Mouse (Mus musculus): ENCODE measurements around the gene Ep400. TPM values are rescaled to one million over a fixed set of nuclear protein-coding genes. Genes with fewer than 3 reads are reported as not detected.
A peak's percentile ranks its signal among the peaks of the same experiment; 100 is the strongest.
"Not testable (repeated sequence)": the region's sequence is repeated elsewhere in the genome, so short reads cannot be mapped to it uniquely, and the experiment has no call there.

Ep400 gene
- total and polyA plus RNA-seq, 3 experiments = 18.4 to 32.6 (median 31.4) TPM

DNA sequence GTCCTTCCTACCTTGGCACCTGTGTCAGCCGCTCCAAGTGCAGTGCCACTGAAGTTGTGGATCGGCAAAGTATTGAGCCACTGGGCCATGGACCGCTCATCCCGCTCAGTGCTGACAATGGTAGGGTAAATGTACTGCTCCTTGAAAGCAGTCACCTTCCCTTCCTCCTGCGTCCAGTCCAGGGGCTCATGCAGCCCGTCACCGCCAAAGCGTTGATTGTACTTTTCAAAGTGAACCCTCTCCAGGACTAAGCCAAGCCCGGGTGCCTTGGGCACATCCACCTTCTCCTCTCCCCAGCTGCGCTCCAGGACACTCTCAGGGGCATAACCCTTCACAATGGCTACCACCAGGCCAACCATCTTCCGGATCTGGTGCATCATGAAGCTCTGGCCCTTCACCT lies 4.0 kb upstream of the Ep400 start:
- Histone ChIP-seq H3K9ac (ENCODE audit: low read depth, low read length) (no peak overlapping the region), H3K27me3 (ENCODE audit: control insufficient read depth, insufficient read depth, low read length) (no peaks in the 10 kb centered on the region), H3K36me3 (ENCODE audit: control insufficient read depth, insufficient read depth, low read length) (no peaks in the 10 kb centered on the region), H3K79me2 (replicated peaks; ENCODE audit: control insufficient read depth, insufficient read depth, low read length) (no peaks in the 10 kb centered on the region; the same call in 1 of the 2 replicates), H3K4me3 (no peak overlapping the region), H3K4me1 (ENCODE audit: control insufficient read depth, insufficient read depth, low read length) (peaks cover under 1% of the 10 kb centered on the region), H3K27ac (no peak overlapping the region)
- DNase-seq = no peak
- intact Hi-C loops (cut with DNase I) = loop anchor here (5.0 kb wide), 1 partner anchor 148 kb away; no protein-coding TSS in a partner anchor
- 88% methylated on average over 11 of the region's 11 CpGs for WGBS
- TF ChIP-seq CTCF (IDR thresholded peaks at IDR 0.05) (no peak), EP300 (IDR thresholded peaks at IDR 0.05; ENCODE audit: insufficient read depth, low read depth, low read length) (no peak), POLR2A (IDR thresholded peaks at IDR 0.05; ENCODE audit: insufficient read depth, low read depth, low read length) (no peak)

DNA sequence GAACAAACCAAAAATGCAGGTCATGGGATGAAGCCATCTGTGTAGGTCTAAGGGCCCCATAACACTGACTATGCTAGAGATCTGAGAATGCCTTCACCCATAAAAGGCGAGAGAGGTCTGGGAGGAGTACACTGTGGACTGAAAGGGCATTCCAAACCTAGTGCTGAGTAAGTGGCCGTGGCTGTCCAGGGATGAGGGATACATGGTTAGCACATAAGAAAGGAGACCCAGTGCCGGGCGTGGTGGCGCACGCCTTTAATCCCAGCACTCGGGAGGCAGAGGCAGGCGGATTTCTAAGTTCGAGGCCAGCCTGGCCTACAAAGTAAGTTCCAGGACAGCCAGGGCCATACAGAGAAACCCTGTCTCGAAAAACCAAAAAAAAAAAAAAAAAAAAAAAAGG lies 2.4 kb upstream of the Ep400 start:
- not testable (repeated sequence) for H3K79me2 ChIP-seq (replicated peaks; ENCODE audit: control insufficient read depth, insufficient read depth, low read length); H3K27ac ChIP-seq; H3K27me3 ChIP-seq (ENCODE audit: control insufficient read depth, insufficient read depth, low read length); H3K4me1 ChIP-seq (ENCODE audit: control insufficient read depth, insufficient read depth, low read length); H3K36me3 ChIP-seq (ENCODE audit: control insufficient read depth, insufficient read depth, low read length); DNase-seq; H3K4me3 ChIP-seq; H3K9ac ChIP-seq (ENCODE audit: low read depth, low read length)
- 94% methylated on average over 9 of the region's 10 CpGs for WGBS
- intact Hi-C loops (cut with DNase I) = loop anchor here (5.0 kb wide), 1 partner anchor 149 kb away; no protein-coding TSS in a partner anchor

DNA sequence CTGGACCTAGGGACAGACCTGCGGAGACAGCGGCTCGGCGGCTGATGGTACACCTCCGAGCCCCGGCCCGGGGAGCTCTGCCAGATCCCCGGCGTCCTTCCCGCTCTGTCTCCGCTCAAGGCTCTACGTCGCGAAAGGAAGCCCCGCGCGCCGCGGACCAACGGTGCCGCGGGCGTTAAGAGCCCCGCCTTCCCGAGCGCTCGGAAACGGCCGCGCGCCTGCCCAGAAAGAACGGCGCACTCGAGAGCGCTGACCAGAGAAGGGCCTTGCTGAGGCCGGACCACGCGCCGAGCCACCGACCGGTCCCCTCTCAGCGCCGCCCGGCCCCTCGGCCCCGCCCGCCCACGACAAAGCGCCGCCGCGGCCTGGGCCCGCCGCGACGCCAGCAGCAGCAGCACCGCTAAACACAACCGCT lies 479 bp downstream of the Ep400 start:
- Histone ChIP-seq H3K9ac (ENCODE audit: low read depth, low read length) (peak overlapping the region; percentile 98), H3K36me3 (ENCODE audit: control insufficient read depth, insufficient read depth, low read length) (peaks cover 6% of the 10 kb centered on the region), H3K27ac (peak overlapping the region; percentile 87), H3K79me2 (replicated peaks; ENCODE audit: control insufficient read depth, insufficient read depth, low read length) (peaks cover 9% of the 10 kb centered on the region), H3K4me3 (peak overlapping the region; percentile 99), H3K27me3 (ENCODE audit: control insufficient read depth, insufficient read depth, low read length) (no peaks in the 10 kb centered on the region), H3K4me1 (ENCODE audit: control insufficient read depth, insufficient read depth, low read length) (peaks cover 2% of the 10 kb centered on the region)
- TF ChIP-seq POLR2A (IDR thresholded peaks at IDR 0.05; ENCODE audit: insufficient read depth, low read depth, low read length) = no peak
- TF ChIP-seq CTCF (IDR thresholded peaks at IDR 0.05) = no peak
- TF ChIP-seq EP300 (IDR thresholded peaks at IDR 0.05; ENCODE audit: insufficient read depth, low read depth, low read length) = no peak
- intact Hi-C loops (cut with DNase I) = loop anchor here (2.0 to 5.0 kb wide), 2 partner anchors 39 to 152 kb away; no protein-coding TSS in a partner anchor
- DNase-seq = no peak
- under 1% methylated on average over 55 of the region's 58 CpGs for WGBS

DNA sequence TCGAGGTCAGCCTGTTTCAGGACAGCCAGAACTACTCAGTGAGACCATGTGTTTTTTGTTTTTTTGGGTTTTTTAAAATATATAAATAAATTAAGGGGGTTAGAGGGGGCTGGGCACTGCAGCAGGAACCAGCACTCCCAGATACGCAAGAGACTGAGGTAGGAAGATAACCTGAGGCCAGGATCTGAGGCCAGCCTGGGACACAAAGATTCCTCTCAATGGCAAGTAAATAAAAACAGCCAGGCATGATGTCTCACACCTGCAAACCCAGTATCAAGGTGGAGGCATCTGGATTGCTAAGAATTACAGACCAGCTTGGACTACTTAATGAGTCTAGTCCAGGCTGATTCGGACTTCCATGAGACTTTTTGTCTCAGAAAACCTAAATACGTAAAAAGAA lies 1.2 kb downstream of the Ep400 start:
- Histone ChIP-seq H3K4me3 (peak overlapping the region; percentile 15), H3K9ac (ENCODE audit: low read depth, low read length) (0 out of 2 replicates have a peak overlapping the region, but pooled peaks have one; percentile 9), H3K27me3 (ENCODE audit: control insufficient read depth, insufficient read depth, low read length) (no peaks in the 10 kb centered on the region), H3K79me2 (replicated peaks; ENCODE audit: control insufficient read depth, insufficient read depth, low read length) (peaks cover 12% of the 10 kb centered on the region), H3K36me3 (ENCODE audit: control insufficient read depth, insufficient read depth, low read length) (peaks cover 6% of the 10 kb centered on the region), H3K27ac (no peak overlapping the region), H3K4me1 (ENCODE audit: control insufficient read depth, insufficient read depth, low read length) (peaks cover 2% of the 10 kb centered on the region)
- intact Hi-C loops (cut with DNase I) = no loop called here
- TF ChIP-seq EP300 (IDR thresholded peaks at IDR 0.05; ENCODE audit: insufficient read depth, low read depth, low read length) (no peak), CTCF (IDR thresholded peaks at IDR 0.05) (no peak), POLR2A (IDR thresholded peaks at IDR 0.05; ENCODE audit: insufficient read depth, low read depth, low read length) (no peak)
- no peak for DNase-seq
- 40% methylated on average over 4 of the region's 4 CpGs for WGBS

DNA sequence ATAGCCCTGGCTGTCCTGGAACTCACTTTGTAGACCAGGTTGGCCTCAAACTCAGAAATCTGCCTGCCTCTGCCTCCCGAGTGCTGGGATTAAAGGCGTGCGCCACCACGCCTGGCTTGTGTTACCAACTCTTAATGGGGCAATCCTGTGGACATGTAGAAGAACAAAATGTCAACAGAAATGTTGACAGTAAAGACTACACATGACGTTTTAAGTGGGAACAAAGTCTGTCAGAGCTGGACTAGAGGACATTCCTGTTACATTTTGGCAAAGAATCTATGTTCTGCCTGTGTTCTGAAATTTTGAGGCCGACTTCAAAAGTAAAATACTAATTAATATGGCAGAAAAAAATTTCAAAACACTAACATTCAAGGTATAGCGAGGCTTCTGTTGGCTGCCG lies 6.6 kb downstream of the Ep400 start:
- intact Hi-C loops (cut with DNase I) = no loop called here
- Histone ChIP-seq H3K4me1 (ENCODE audit: control insufficient read depth, insufficient read depth, low read length) (no peaks in the 10 kb centered on the region; the same call in none of the 2 replicates), H3K27ac (no peak overlapping the region)

DNA sequence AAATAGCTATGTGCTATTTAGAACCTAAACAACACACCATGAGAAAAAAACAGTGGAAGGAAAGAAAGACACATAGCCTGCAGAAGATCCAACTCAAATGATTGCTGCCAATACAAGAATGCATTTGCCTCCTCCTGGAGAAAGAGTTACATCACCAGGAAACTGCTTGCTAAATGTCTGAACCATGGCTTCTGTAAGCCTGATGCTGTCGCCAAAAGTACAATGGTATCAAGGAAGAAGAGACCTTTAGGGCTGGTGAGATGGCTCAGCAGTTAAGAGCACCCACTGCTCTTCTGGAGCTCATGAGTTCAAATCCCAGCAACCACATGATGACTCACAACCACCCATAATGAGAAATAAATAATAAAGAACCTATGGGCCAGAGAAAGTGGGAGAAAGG lies 25.5 kb downstream of the Ep400 start:
- Histone ChIP-seq H3K27ac (no peak overlapping the region), H3K79me2 (replicated peaks; ENCODE audit: control insufficient read depth, insufficient read depth, low read length) (peaks cover 9% of the 10 kb centered on the region), H3K36me3 (ENCODE audit: control insufficient read depth, insufficient read depth, low read length) (no peaks in the 10 kb centered on the region; the same call in none of the 2 replicates), H3K27me3 (ENCODE audit: control insufficient read depth, insufficient read depth, low read length) (no peaks in the 10 kb centered on the region), H3K4me3 (no peak overlapping the region), H3K4me1 (ENCODE audit: control insufficient read depth, insufficient read depth, low read length) (no peaks in the 10 kb centered on the region; the same call in 1 of the 2 replicates), H3K9ac (ENCODE audit: low read depth, low read length) (no peak overlapping the region)
- WGBS = 39% methylated on average over 1 of the region's 1 CpGs
- no peak for DNase-seq
- intact Hi-C loops (cut with DNase I) = no loop called here
- TF ChIP-seq POLR2A (IDR thresholded peaks at IDR 0.05; ENCODE audit: insufficient read depth, low read depth, low read length) (no peak), EP300 (IDR thresholded peaks at IDR 0.05; ENCODE audit: insufficient read depth, low read depth, low read length) (no peak), CTCF (IDR thresholded peaks at IDR 0.05) (no peak)

More for the DNA sequence above, 6.6 kb downstream of the Ep400 start:
- Histone ChIP-seq H3K36me3 (ENCODE audit: control insufficient read depth, insufficient read depth, low read length) (peaks cover 2% of the 10 kb centered on the region), H3K4me3 (no peak overlapping the region), H3K27me3 (ENCODE audit: control insufficient read depth, insufficient read depth, low read length) (no peaks in the 10 kb centered on the region), H3K79me2 (replicated peaks; ENCODE audit: control insufficient read depth, insufficient read depth, low read length) (peaks cover 21% of the 10 kb centered on the region), H3K9ac (ENCODE audit: low read depth, low read length) (no peak overlapping the region)
- no peak for DNase-seq
- TF ChIP-seq CTCF (IDR thresholded peaks at IDR 0.05) (no peak), EP300 (IDR thresholded peaks at IDR 0.05; ENCODE audit: insufficient read depth, low read depth, low read length) (no peak), POLR2A (IDR thresholded peaks at IDR 0.05; ENCODE audit: insufficient read depth, low read depth, low read length) (no peak)
- WGBS = 93% methylated on average over 8 of the region's 8 CpGs

All from heart, adult 2 months (tissue).